Mouse (Mus musculus) natural killer cell, adult 2 months (primary cell): ENCODE measurements around the gene Lct.
"Not testable (repeated sequence)": the region's sequence is repeated elsewhere in the genome, so short reads cannot be mapped to it uniquely, and the experiment has no call there.

Source experiments
- DNase-seq, 2 experiments: peaks; one replicate each; pipeline ENCODE4 v3.0.0; 2022; ENCODE audit warnings: low spot score in 2 of 2

Gene Lct

GRCm38 (mm10) chr1:128295717-128296528 lies 32.2 kb downstream of the Lct start:
- no peak for DNase-seq

GRCm38 (mm10) chr1:128295296-128295695 lies 32.8 kb downstream of the Lct start:
- no peak for DNase-seq

GRCm38 (mm10) chr1:128293524-128293923 lies 34.6 kb downstream of the Lct start:
- no peak for DNase-seq

- no peak for DNase-seq
Measured at GRCm38 (mm10) chr1:128290295-128290694, 37.8 kb downstream of the Lct start.

GRCm38 (mm10) chr1:128285136-128285535 lies 43.0 kb downstream of the Lct start:
- DNase-seq = no peak

GRCm38 (mm10) chr1:128284157-128284690 lies 43.9 kb downstream of the Lct start:
- DNase-seq = no peak

- no peak for DNase-seq
Measured at GRCm38 (mm10) chr1:128282924-128283323, 45.2 kb downstream of the Lct start.

GRCm38 (mm10) chr1:128281753-128282152 lies 46.4 kb downstream of the Lct start:
- DNase-seq = no peak

GRCm38 (mm10) chr1:128278563-128278962 lies 49.6 kb downstream of the Lct start:
- no peak for DNase-seq

- DNase-seq = no peak
Measured at GRCm38 (mm10) chr1:128275908-128276307, 52.2 kb downstream of the Lct start.

- no peak for DNase-seq
Measured at GRCm38 (mm10) chr1:128270731-128271130, 57.4 kb downstream of the Lct start.

- not testable (repeated sequence) for DNase-seq
Measured at GRCm38 (mm10) chr1:128267061-128267460, 61.1 kb downstream of the Lct start.

GRCm38 (mm10) chr1:128244727-128245355 lies 83.3 kb downstream of the Lct start:
- peak; percentile 37 to 49 for DNase-seq

GRCm38 (mm10) chr1:128243996-128244726 lies 84.0 kb downstream of the Lct start:
- peak; percentile 94 to 97 for DNase-seq

- no peak for DNase-seq
Measured at GRCm38 (mm10) chr1:128243627-128243995, 84.5 kb downstream of the Lct start, which contains the start of gene Ubxn4. TSS of gene Ubxn4 (plus strand) at chr1:128243964.

GRCm38 (mm10) chr1:128235181-128235580 lies 92.9 kb downstream of the Lct start:
- no peak for DNase-seq
